Mouse (Mus musculus) E14TG2a.4 (cell line): ENCODE data around the gene Vcl.

Source experiments
- CTCF ChIP-seq: conservative IDR thresholded peaks from 2 replicates; pipeline ENCODE4 v1.5.1; 2014; ENCODE audit warnings: low read length
- NANOG ChIP-seq: IDR thresholded peaks from 2 replicates; pipeline ENCODE4 v1.6.1; 2014; ENCODE audit warnings: borderline replicate concordance, low read length, mixed read lengths
- POU5F1 ChIP-seq: IDR thresholded peaks from 2 replicates; pipeline ENCODE4 v1.6.1; 2014; ENCODE audit warnings: low read length, borderline replicate concordance

DNA sequence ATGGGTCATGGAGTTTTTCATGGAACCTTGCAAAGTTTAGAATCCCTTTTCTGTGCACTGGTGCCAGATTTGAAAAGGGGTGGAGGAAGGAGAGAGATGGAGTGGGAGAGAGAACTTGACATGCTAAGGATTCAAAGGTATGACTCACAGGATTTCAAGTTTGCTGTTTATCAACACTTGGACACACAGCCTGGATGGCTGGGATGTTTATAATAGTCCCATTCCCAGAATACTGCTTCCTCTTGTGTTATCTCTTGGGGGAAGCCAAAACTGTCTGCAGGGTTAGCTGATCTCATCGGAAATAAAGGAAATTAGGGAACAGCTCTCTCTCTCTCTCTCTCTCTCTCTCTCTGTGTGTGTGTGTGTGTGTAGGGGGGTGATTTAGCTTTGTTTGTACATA is 47.5 kb downstream of the Vcl start:
- TF ChIP-seq CTCF (no peak), POU5F1 (no peak), NANOG (no peak)
